Mouse (Mus musculus) forebrain, embryonic 14.5 days (tissue): ENCODE data around the gene Srsf6. TPM values are rescaled to one million over a fixed set of nuclear protein-coding genes. Genes with fewer than 3 reads are reported as not detected.

Experiments used
- ATAC-seq: fragments of 200-750 bp; cut with Nextera tagmentation; 2 replicates; pipeline ENCODE4 v1.8.0; 2017; ENCODE audit warnings: mild to moderate bottlenecking, moderate library complexity
- DNase-seq: peaks from one replicate; pipeline ENCODE4 v3.0.0-alpha.2; 2015; ENCODE audit warnings: low spot score
- H3K27ac ChIP-seq: fragments of 300-500 bp; sonication (generic); 2 replicates; pipeline ENCODE4 v1.5.1; 2014; ENCODE audit warnings: low read depth, mild to moderate bottlenecking, control low read depth, low read length, moderate library complexity
- H3K27me3 ChIP-seq: fragments of 300-500 bp; sonication (generic); replicated peaks from 2 replicates; pipeline ENCODE4 v1.6.1; 2014; ENCODE audit warnings: low read length, control low read depth, mixed read lengths; ENCODE audit not compliant: control insufficient read depth, insufficient read depth
- H3K36me3 ChIP-seq: fragments of 300-500 bp; sonication (generic); 2 replicates; pipeline ENCODE4 v1.6.1; 2014; ENCODE audit warnings: low read length, control low read depth; ENCODE audit not compliant: control insufficient read depth, insufficient read depth
- H3K4me1 ChIP-seq: fragments of 300-500 bp; sonication (generic); 2 replicates; pipeline ENCODE4 v1.6.1; 2014; ENCODE audit warnings: antibody characterized with exemption, low read length, control low read depth; ENCODE audit not compliant: control insufficient read depth, insufficient read depth
- H3K4me2 ChIP-seq: fragments of 300-500 bp; sonication (generic); 2 replicates; pipeline ENCODE4 v1.6.1; 2014; ENCODE audit warnings: mild to moderate bottlenecking, control low read depth, low read length
- H3K4me3 ChIP-seq: fragments of 300-500 bp; sonication (generic); 2 replicates; pipeline ENCODE4 v1.5.1; 2014; ENCODE audit warnings: low read depth, low read length, control low read depth
- H3K9ac ChIP-seq: fragments of 300-500 bp; sonication (generic); 2 replicates; pipeline ENCODE4 v1.6.1; 2014; ENCODE audit warnings: mild to moderate bottlenecking, low read length, control low read depth, moderate library complexity
- H3K9me3 ChIP-seq: fragments of 300-500 bp; sonication (generic); replicated peaks from 2 replicates; pipeline ENCODE4 v1.6.1; 2016; ENCODE audit warnings: low read length, control low read depth, mixed read lengths; ENCODE audit not compliant: control insufficient read depth
- WGBS: fragments of 180-500 bp; shearing (Covaris S2); extraction: QIAGEN DNeasy Blood & Tissue Kit; methylation state at CpG from one replicate; pipeline ENCODE4 v1.1.7; 2014; 5-methylcytosine and 5-hydroxymethylcytosine counted together
- polyA plus RNA-seq: library from polyadenylated mRNA; unstranded; fragments of >200 nt; fragmentation: Nextera tagmentation; extraction: Ambion mirVana; gene quantifications from 2 replicates; pipeline ENCODE4 v1.2.1, GENCODE M21; 2014

Gene Srsf6
- polyA plus RNA-seq, 1 experiment from 2014 or later: 149 TPM

DNA sequence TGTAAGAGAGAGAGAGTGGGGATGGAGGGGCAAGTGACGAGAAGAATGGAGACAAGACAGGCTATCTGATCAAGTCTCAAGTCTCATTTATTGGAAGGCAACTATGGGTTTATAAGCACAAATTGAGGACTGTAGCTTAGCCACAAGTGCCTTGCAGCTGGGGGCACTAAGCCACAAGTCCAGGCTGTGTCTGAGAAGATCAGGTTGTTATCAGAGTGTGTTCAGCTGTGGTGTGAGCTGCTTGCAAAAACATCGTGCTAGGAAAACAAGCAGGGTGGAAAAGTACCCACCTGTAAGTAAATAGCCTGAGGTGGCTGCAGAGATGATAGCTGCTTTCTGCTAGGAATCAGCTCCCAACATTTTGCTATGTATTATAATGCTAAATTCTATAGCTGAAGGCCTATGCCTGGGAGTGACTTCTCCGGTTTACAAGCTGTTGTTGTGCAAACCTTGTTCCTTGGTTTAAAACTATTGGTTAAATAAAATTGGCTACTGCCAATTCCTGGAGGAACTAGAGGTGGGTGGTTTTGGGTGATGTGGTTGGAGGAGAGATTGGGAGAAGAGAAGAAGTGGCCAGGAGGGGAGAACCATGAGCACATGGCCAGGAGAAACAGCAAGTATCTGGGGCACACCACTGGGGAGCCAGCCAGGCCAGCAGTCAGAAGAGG, 3.3 kb upstream of the Srsf6 start:
- Histone ChIP-seq H3K9ac (no peak overlapping the region), H3K27me3 (no peaks in the 10 kb centered on the region), H3K27ac (no peak overlapping the region), H3K4me3 (no peak overlapping the region), H3K36me3 (peaks cover 4% of the 10 kb centered on the region; the same call in 1 of the 2 replicates), H3K4me2 (no peak overlapping the region), H3K4me1 (peaks cover 9% of the 10 kb centered on the region), H3K9me3 (no peaks in the 10 kb centered on the region)
- ATAC-seq (no peak), DNase-seq (no peak)
- WGBS: 63% methylated on average over 3 of the region's 3 CpGs

GRCm38 (mm10) chr2:162929704-162930103, 1.6 kb upstream of the Srsf6 start:
- H3K9ac ChIP-seq: no peak overlapping the region
- no peaks in the 10 kb centered on the region for H3K9me3 ChIP-seq
- 92% methylated on average over 3 of the region's 3 CpGs for WGBS
- ATAC-seq: no peak
- no peak overlapping the region for H3K27ac ChIP-seq
- H3K4me1 ChIP-seq: peaks cover 11% of the 10 kb centered on the region
- no peaks in the 10 kb centered on the region for H3K27me3 ChIP-seq
- DNase-seq: no peak
- H3K4me3 ChIP-seq: no peak overlapping the region
- H3K36me3 ChIP-seq: peaks cover 21% of the 10 kb centered on the region
- H3K4me2 ChIP-seq: no peak overlapping the region

- WGBS: under 1% methylated on average over 18 of the region's 18 CpGs
- peaks cover 11% of the 10 kb centered on the region for H3K4me1 ChIP-seq
- ATAC-seq: 0 out of 2 replicates have a peak, but pooled peaks have one; percentile 0
- H3K27ac ChIP-seq: peak overlapping the region; percentile 98
- no peaks in the 10 kb centered on the region for H3K27me3 ChIP-seq
- peak; percentile 42 for DNase-seq
- no peaks in the 10 kb centered on the region for H3K9me3 ChIP-seq
- peak overlapping the region; percentile 100 for H3K9ac ChIP-seq
- H3K36me3 ChIP-seq: peaks cover 30% of the 10 kb centered on the region
- peak overlapping the region; percentile 64 for H3K4me2 ChIP-seq
- peak overlapping the region; percentile 97 for H3K4me3 ChIP-seq
These were observed 709 bp upstream of the Srsf6 start for GRCm38 (mm10) chr2:162930516-162931122.

- Histone ChIP-seq H3K4me1 (peaks cover 11% of the 10 kb centered on the region), H3K36me3 (peaks cover 41% of the 10 kb centered on the region), H3K9me3 (no peaks in the 10 kb centered on the region), H3K27me3 (no peaks in the 10 kb centered on the region), H3K9ac (peak overlapping the region; percentile 100), H3K4me2 (peak overlapping the region; percentile 71), H3K4me3 (peak overlapping the region; percentile 97), H3K27ac (peak overlapping the region; percentile 98)
- DNase-seq (peak; percentile 67), ATAC-seq (peak; percentile 57)
- WGBS: under 1% methylated on average over 78 of the region's 103 CpGs
These were observed 634 bp downstream of the Srsf6 start for GRCm38 (mm10) chr2:162931674-162932650.

DNA sequence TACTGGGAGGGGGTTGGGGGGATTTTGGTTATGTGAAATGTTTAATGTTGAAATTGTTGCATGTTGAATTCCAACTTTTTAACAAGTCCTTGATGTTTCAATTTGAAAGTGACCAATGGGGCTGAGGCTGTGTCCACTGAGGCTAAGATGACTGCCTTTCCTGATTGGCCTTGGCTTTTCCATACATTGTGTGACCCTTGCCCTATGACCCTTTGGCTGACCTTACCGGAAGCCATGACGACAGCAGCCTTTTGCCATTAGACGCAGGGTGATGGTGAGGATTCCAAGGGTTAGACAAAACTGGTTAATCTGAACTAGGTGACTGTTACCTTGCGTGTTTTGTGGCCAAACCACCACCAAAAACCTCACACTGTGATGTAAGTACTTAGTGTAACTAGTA, 1.4 kb downstream of the Srsf6 start:
- Histone ChIP-seq H3K36me3 (peaks cover 48% of the 10 kb centered on the region), H3K4me1 (peaks cover 11% of the 10 kb centered on the region), H3K27ac (no peak overlapping the region), H3K4me2 (peak overlapping the region; percentile 71), H3K9ac (peak overlapping the region; percentile 100; the same call in 1 of the 2 replicates), H3K9me3 (no peaks in the 10 kb centered on the region), H3K4me3 (peak overlapping the region; percentile 97), H3K27me3 (no peaks in the 10 kb centered on the region)
- DNase-seq: peak; percentile 8
- ATAC-seq: no peak
- 66% methylated on average over 4 of the region's 4 CpGs for WGBS

DNA sequence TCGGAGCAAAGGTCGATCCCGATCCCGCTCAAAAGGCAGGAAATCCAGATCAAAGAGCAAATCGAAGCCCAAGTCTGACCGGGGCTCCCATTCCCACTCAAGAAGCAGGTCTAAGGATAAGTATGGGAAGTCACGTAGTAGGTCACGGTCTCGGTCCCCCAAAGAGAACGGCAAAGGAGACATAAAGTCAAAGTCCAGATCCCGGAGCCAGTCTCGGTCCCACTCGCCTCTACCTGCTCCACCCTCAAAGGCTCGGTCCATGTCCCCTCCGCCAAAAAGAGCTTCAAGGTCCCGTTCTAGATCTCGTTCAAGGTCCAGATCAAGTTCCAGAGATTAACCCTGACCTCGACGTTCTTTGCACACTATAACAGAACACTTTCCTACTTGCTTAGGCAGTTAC, 3.1 kb downstream of the Srsf6 start:
- Histone ChIP-seq H3K4me2 (no peak overlapping the region), H3K4me3 (no peak overlapping the region), H3K27ac (no peak overlapping the region), H3K27me3 (no peaks in the 10 kb centered on the region), H3K9ac (no peak overlapping the region), H3K36me3 (peaks cover 64% of the 10 kb centered on the region), H3K4me1 (peaks cover 11% of the 10 kb centered on the region), H3K9me3 (no peaks in the 10 kb centered on the region)
- ATAC-seq (no peak), DNase-seq (no peak)
- 93% methylated on average over 19 of the region's 19 CpGs for WGBS

DNA sequence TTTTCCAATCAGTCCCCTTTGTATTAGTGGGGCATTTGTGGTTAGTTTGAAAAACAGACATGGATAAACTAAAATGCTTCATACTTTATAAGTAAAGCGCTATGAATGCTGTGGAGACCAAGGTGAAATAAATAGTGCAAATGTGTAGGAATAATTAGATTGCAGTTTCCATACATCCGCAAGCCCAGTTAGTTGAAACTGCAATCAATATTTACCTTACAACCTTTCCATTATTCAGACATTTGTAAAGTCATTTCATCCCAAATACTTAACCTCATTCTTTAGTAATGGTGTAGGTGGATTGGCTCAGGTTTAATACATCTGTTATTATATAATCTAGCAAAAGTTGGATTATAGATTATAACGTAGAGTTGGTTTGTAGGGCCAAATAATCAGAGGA, 4.4 kb downstream of the Srsf6 start:
- H3K4me1 ChIP-seq: peaks cover 8% of the 10 kb centered on the region

GRCm38 (mm10) chr2:162939562-162939961, 8.2 kb downstream of the Srsf6 start:
- H3K4me1 ChIP-seq: peaks cover 2% of the 10 kb centered on the region; the same call in 1 of the 2 replicates
- no peaks in the 10 kb centered on the region; the same call in 1 of the 2 replicates for H3K27me3 ChIP-seq
- no peak for DNase-seq
- H3K9me3 ChIP-seq: no peaks in the 10 kb centered on the region
- H3K4me2 ChIP-seq: no peak overlapping the region
- no peak overlapping the region for H3K27ac ChIP-seq
- no peak overlapping the region for H3K9ac ChIP-seq
- ATAC-seq: no peak
- H3K36me3 ChIP-seq: peaks cover 64% of the 10 kb centered on the region
- WGBS: 80% methylated on average over 1 of the region's 1 CpGs
- no peak overlapping the region for H3K4me3 ChIP-seq

More for the DNA sequence above, 4.4 kb downstream of the Srsf6 start:
- no peaks in the 10 kb centered on the region for H3K9me3 ChIP-seq
- 94% methylated on average over 3 of the region's 3 CpGs for WGBS
- no peak overlapping the region for H3K27ac ChIP-seq
- ATAC-seq: no peak
- H3K36me3 ChIP-seq: peaks cover 77% of the 10 kb centered on the region
- DNase-seq: no peak
- H3K9ac ChIP-seq: no peak overlapping the region
- no peak overlapping the region for H3K4me3 ChIP-seq
- H3K4me2 ChIP-seq: no peak overlapping the region
- no peaks in the 10 kb centered on the region for H3K27me3 ChIP-seq
